Mouse (Mus musculus) MEL (cell line): ENCODE data around the gene S1pr4. TPM values are rescaled to one million over a fixed set of nuclear protein-coding genes. Genes with fewer than 3 reads are reported as not detected.

Experiments used
- DNase-seq: peaks from one replicate; pipeline ENCODE4 v3.0.0; 2011; ENCODE audit warnings: low read depth, low spot score
- H3K27ac ChIP-seq: 2 replicates; pipeline ENCODE4 v1.5.1; 2012; ENCODE audit warnings: low read depth, mild to moderate bottlenecking, control low read depth, low read length, moderate library complexity; ENCODE audit not compliant: control insufficient read depth
- H3K27me3 ChIP-seq, 2 experiments: fragments of 150-350 bp in 1 of 2; sonication (generic) in 1 of 2; 2 replicates each; pipeline ENCODE4 v1.6.1; 2012; ENCODE audit warnings: low read length in 2 of 2, mild to moderate bottlenecking in 2 of 2, improper control_type of control experiment in 1 of 2, moderate library complexity in 1 of 2; ENCODE audit not compliant: insufficient read depth in 2 of 2, control insufficient read depth in 1 of 2
- H3K36me3 ChIP-seq, 2 experiments: 2 replicates each; pipeline ENCODE4 v1.6.1; 2012 to 2014; ENCODE audit warnings: low read length in 2 of 2, improper control_type of control experiment in 1 of 2, inconsistent platforms in 1 of 2, mild to moderate bottlenecking in 1 of 2; ENCODE audit not compliant: insufficient read depth in 2 of 2, control insufficient read depth in 1 of 2
- H3K4me1 ChIP-seq, 2 experiments: fragments of 150-350 bp in 1 of 2; sonication (generic) in 1 of 2; 2 replicates each; pipeline ENCODE4 v1.6.1; 2012; ENCODE audit warnings: low read length in 2 of 2, improper control_type of control experiment in 1 of 2, mild to moderate bottlenecking in 1 of 2; ENCODE audit not compliant: insufficient read depth in 2 of 2, control insufficient read depth in 1 of 2
- H3K4me3 ChIP-seq, 2 experiments: fragments of 150-350 bp in 1 of 2; sonication (generic) in 1 of 2; 2 replicates each; pipeline ENCODE4 v1.5.1; 2012; ENCODE audit warnings: low read depth in 2 of 2, low read length in 2 of 2, mild to moderate bottlenecking in 2 of 2, moderate library complexity in 2 of 2, control low read depth in 1 of 2, improper control_type of control experiment in 1 of 2; ENCODE audit not compliant: control insufficient read depth in 1 of 2, insufficient read depth in 1 of 2
- H3K79me2 ChIP-seq: 2 replicates; pipeline ENCODE4 v1.6.1; 2012; ENCODE audit warnings: mild to moderate bottlenecking, low read length, moderate library complexity; ENCODE audit not compliant: control insufficient read depth, poor library complexity, insufficient read depth
- H3K9ac ChIP-seq: 2 replicates; pipeline ENCODE4 v1.6.1; 2012; ENCODE audit warnings: low read depth, mild to moderate bottlenecking, control low read depth, low read length, moderate library complexity; ENCODE audit not compliant: control insufficient read depth, poor library complexity, severe bottlenecking
- H3K9me3 ChIP-seq: fragments of 150-350 bp; sonication (generic); replicated peaks from 2 replicates; pipeline ENCODE4 v1.6.1; 2012; ENCODE audit warnings: mild to moderate bottlenecking, low read length, improper control_type of control experiment, moderate library complexity; ENCODE audit not compliant: insufficient read depth
- CHD1 ChIP-seq: IDR thresholded peaks from 2 replicates; pipeline ENCODE4 v1.6.1; 2012; ENCODE audit warnings: low read depth, mild to moderate bottlenecking, inconsistent platforms, low read length, improper control_type of control experiment
- CTCF ChIP-seq, 3 experiments: IDR thresholded peaks in 2 of 3; conservative IDR thresholded peaks in 1 of 3; 2 replicates each; pipeline ENCODE4 v1.5.1; 2011 to 2012; ENCODE audit warnings: low read length in 3 of 3, low read depth in 2 of 3, mild to moderate bottlenecking in 2 of 3, improper control_type of control experiment in 1 of 3, inconsistent platforms in 1 of 3, mixed read lengths in 1 of 3, moderate library complexity in 1 of 3; ENCODE audit not compliant: control insufficient read depth in 1 of 3, insufficient read depth in 1 of 3, poor library complexity in 1 of 3, severe bottlenecking in 1 of 3
- E2F4 ChIP-seq: IDR thresholded peaks from 2 replicates; pipeline ENCODE4 v1.6.1; 2011; ENCODE audit warnings: low read depth, low read length, improper control_type of control experiment, borderline replicate concordance
- ETS1 ChIP-seq: IDR thresholded peaks from 2 replicates; pipeline ENCODE4 v1.6.1; 2012; ENCODE audit warnings: low read depth, mild to moderate bottlenecking, inconsistent platforms, low read length, improper control_type of control experiment, moderate library complexity
- HCFC1 ChIP-seq: IDR thresholded peaks from 2 replicates; pipeline ENCODE4 v1.6.1; 2012; ENCODE audit warnings: low read depth, mild to moderate bottlenecking, inconsistent platforms, low read length, improper control_type of control experiment, moderate library complexity
- KAT2A ChIP-seq: conservative IDR thresholded peaks from 2 replicates; pipeline ENCODE4 v1.6.1; 2012; ENCODE audit warnings: low read depth, low read length, improper control_type of control experiment, inconsistent platforms
- MAX ChIP-seq: IDR thresholded peaks from 2 replicates; pipeline ENCODE4 v1.6.1; 2011; ENCODE audit warnings: low read length, improper control_type of control experiment
- MAZ ChIP-seq: IDR thresholded peaks from 2 replicates; pipeline ENCODE4 v1.6.1; 2012; ENCODE audit warnings: low read depth, mild to moderate bottlenecking, inconsistent platforms, low read length, improper control_type of control experiment
- MEF2A ChIP-seq: IDR thresholded peaks from 2 replicates; pipeline ENCODE4 v1.6.1; 2014; ENCODE audit warnings: low read depth, mild to moderate bottlenecking, inconsistent platforms, low read length, improper control_type of control experiment; ENCODE audit not compliant: poor library complexity, insufficient replicate concordance, severe bottlenecking; ENCODE audit errors: extremely low read depth
- MYC ChIP-seq: IDR thresholded peaks from 2 replicates; pipeline ENCODE4 v1.6.1; 2011; ENCODE audit warnings: low read depth, mild to moderate bottlenecking, low read length, improper control_type of control experiment, moderate library complexity
- POLR2A ChIP-seq, 2 experiments: IDR thresholded peaks; 2 replicates each; pipeline ENCODE4 v1.6.1; 2011 to 2012; ENCODE audit warnings: low read length in 2 of 2, mild to moderate bottlenecking in 2 of 2, control low read depth in 1 of 2, improper control_type of control experiment in 1 of 2, low read depth in 1 of 2, moderate library complexity in 1 of 2; ENCODE audit not compliant: control insufficient read depth in 1 of 2, insufficient read depth in 1 of 2, poor library complexity in 1 of 2
- POLR2AphosphoS2 ChIP-seq: IDR thresholded peaks from 2 replicates; pipeline ENCODE4 v1.6.1; 2011; ENCODE audit warnings: low read length, improper control_type of control experiment
- POLR2AphosphoS5 ChIP-seq: IDR thresholded peaks from 2 replicates; pipeline ENCODE4 v1.6.1; 2012; ENCODE audit warnings: low read depth, borderline replicate concordance, mild to moderate bottlenecking, inconsistent platforms, low read length, moderate library complexity, mixed read lengths
- RAD21 ChIP-seq: IDR thresholded peaks from 2 replicates; pipeline ENCODE4 v1.6.1; 2011; ENCODE audit warnings: mild to moderate bottlenecking, low read depth, low read length, improper control_type of control experiment
- RCOR1 ChIP-seq: IDR thresholded peaks from 2 replicates; pipeline ENCODE4 v1.6.1; 2012; ENCODE audit warnings: low read depth, mild to moderate bottlenecking, inconsistent platforms, low read length, improper control_type of control experiment
- SIN3A ChIP-seq: IDR thresholded peaks from 2 replicates; pipeline ENCODE4 v1.6.1; 2012; ENCODE audit warnings: low read length, improper control_type of control experiment, inconsistent platforms
- SMC3 ChIP-seq: IDR thresholded peaks from 2 replicates; pipeline ENCODE4 v1.6.1; 2011; ENCODE audit warnings: low read depth, low read length, improper control_type of control experiment
- TBP ChIP-seq: IDR thresholded peaks from 2 replicates; pipeline ENCODE4 v1.8.0; 2011; ENCODE audit warnings: low read depth, low read length, improper control_type of control experiment
- TCF12 ChIP-seq: IDR thresholded peaks from 2 replicates; pipeline ENCODE4 v1.6.1; 2014; ENCODE audit warnings: low read depth, mild to moderate bottlenecking, inconsistent platforms, low read length, improper control_type of control experiment, moderate library complexity
- UBTF ChIP-seq: IDR thresholded peaks from 2 replicates; pipeline ENCODE4 v1.6.1; 2012; ENCODE audit warnings: low read depth, mild to moderate bottlenecking, inconsistent platforms, low read length, improper control_type of control experiment, moderate library complexity, borderline replicate concordance; ENCODE audit not compliant: insufficient read depth
- USF2 ChIP-seq, 2 experiments: IDR thresholded peaks; 2 replicates each; pipeline ENCODE4 v1.6.1; 2011 to 2012; ENCODE audit warnings: improper control_type of control experiment in 2 of 2, low read length in 2 of 2, borderline replicate concordance in 1 of 2, inconsistent platforms in 1 of 2, low read depth in 1 of 2, mild to moderate bottlenecking in 1 of 2; ENCODE audit not compliant: insufficient read depth in 1 of 2
- ZC3H11A ChIP-seq: IDR thresholded peaks from 2 replicates; pipeline ENCODE4 v1.6.1; 2012; ENCODE audit warnings: low read depth, mild to moderate bottlenecking, inconsistent platforms, low read length, improper control_type of control experiment
- ZKSCAN1 ChIP-seq: IDR thresholded peaks from 2 replicates; pipeline ENCODE4 v1.6.1; 2012; ENCODE audit warnings: low read depth, mild to moderate bottlenecking, inconsistent platforms, low read length, improper control_type of control experiment, moderate library complexity
- ZNF384 ChIP-seq: IDR thresholded peaks from 2 replicates; pipeline ENCODE4 v1.6.1; 2012; ENCODE audit warnings: low read depth, mild to moderate bottlenecking, inconsistent platforms, low read length, improper control_type of control experiment
- polyA plus RNA-seq, 2 experiments: library from polyadenylated mRNA; stranded (reverse) in 1 of 2; unstranded in 1 of 2; fragments of >175 nt in 1 of 2; fragments of >200 nt in 1 of 2; gene quantifications; 2 replicates each; pipeline versions ENCODE4 v1.2.1 to v1.2.4; 2012; ENCODE audit warnings: low replicate concordance in 2 of 2, low read depth in 1 of 2; ENCODE audit not compliant: insufficient read length in 2 of 2, insufficient read depth in 1 of 2, missing spikeins in 1 of 2
- total RNA-seq: library from RNA; depleted of rRNA; stranded (reverse); fragments of 300-350 nt; gene quantifications from 2 replicates; pipeline ENCODE4 v1.2.3, GENCODE M21; 2012

Gene S1pr4
- total and polyA plus RNA-seq, 3 experiments, result 1.6 to 2.1 TPM; not detected in 1

- TF ChIP-seq E2F4, result no peak
- peak; percentile 32 for TF ChIP-seq RAD21
- peak in 2 of 3 experiments; percentile 47 to 50; a peak in 5 of 6 replicates for TF ChIP-seq CTCF (IDR thresholded peaks at IDR 0.05 in 2 of 3, conservative IDR thresholded peaks at IDR 0.05 in 1 of 3; ENCODE audit: control insufficient read depth in 1 of 3, insufficient read depth in 1 of 3, low read depth in 2 of 3, low read length in 3 of 3, poor library complexity in 1 of 3, severe bottlenecking in 1 of 3)
- TF ChIP-seq MAZ, result peak; percentile 50; the same call in 1 of the 2 replicates
- TF ChIP-seq POLR2AphosphoS2, result peak; percentile 14
- TF ChIP-seq MEF2A, result no peak
- TF ChIP-seq ZKSCAN1, result no peak
- TF ChIP-seq ZNF384, result no peak
- TF ChIP-seq SMC3, result peak; percentile 35
- Histone ChIP-seq H3K79me2 (no peaks in the 10 kb centered on the region), H3K27ac (no peak overlapping the region), H3K9ac (no peak overlapping the region), H3K36me3 (no peaks in the 10 kb centered on the region; a peak in 1 of 4 replicates), H3K9me3 (no peaks in the 10 kb centered on the region), H3K27me3 (no peaks in the 10 kb centered on the region), H3K4me3 (no peak overlapping the region), H3K4me1 (peaks cover 0 to 14% of the 10 kb centered on the region in 2 experiments; a peak in 2 of 4 replicates)
- peak; percentile 57 for DNase-seq
Observed at GRCm38 (mm10) chr10:81485060-81485449, 14.9 kb downstream of the S1pr4 start.

- 0 out of 4 replicates have a peak, but pooled peaks of 1 of the 2 experiments have one; percentile 2 for TF ChIP-seq POLR2A (IDR thresholded peaks at IDR 0.05; ENCODE audit: control insufficient read depth in 1 of 2, insufficient read depth in 1 of 2, low read depth in 1 of 2, low read length in 2 of 2, poor library complexity in 1 of 2)
- TF ChIP-seq MAZ, result 0 out of 2 replicates have a peak, but pooled peaks have one; percentile 22
- TF ChIP-seq RCOR1, result no peak
Observed at GRCm38 (mm10) chr10:81484441-81485059, 15.4 kb downstream of the S1pr4 start.

GRCm38 (mm10) chr10:81483983-81484382, 15.9 kb downstream of the S1pr4 start:
- Histone ChIP-seq H3K4me1 (peaks cover 0 to 14% of the 10 kb centered on the region in 2 experiments; a peak in 2 of 4 replicates), H3K36me3 (no peaks in the 10 kb centered on the region; a peak in 1 of 4 replicates), H3K9ac (no peak overlapping the region), H3K79me2 (no peaks in the 10 kb centered on the region), H3K27me3 (no peaks in the 10 kb centered on the region), H3K27ac (no peak overlapping the region), H3K9me3 (no peaks in the 10 kb centered on the region), H3K4me3 (no peak overlapping the region)
- peak; percentile 79 for DNase-seq
- no peak for TF ChIP-seq UBTF
- TF ChIP-seq HCFC1, result 0 out of 2 replicates have a peak, but pooled peaks have one; percentile 15
- TF ChIP-seq TBP, result no peak
- TF ChIP-seq ETS1, result no peak
- TF ChIP-seq POLR2AphosphoS5, result no peak
- TF ChIP-seq CHD1, result no peak
- 0 out of 2 replicates have a peak, but pooled peaks have one; percentile 49 for TF ChIP-seq MYC
- peak; percentile 19; the same call in 1 of the 2 replicates for TF ChIP-seq ZC3H11A
- TF ChIP-seq MAX, result 0 out of 2 replicates have a peak, but pooled peaks have one; percentile 11
- TF ChIP-seq MEF2A, result no peak
- no peak for TF ChIP-seq KAT2A
- peak; percentile 83 for TF ChIP-seq ZNF384
- no peak for TF ChIP-seq SIN3A
- TF ChIP-seq USF2 (IDR thresholded peaks at IDR 0.05; ENCODE audit: borderline replicate concordance in 1 of 2, insufficient read depth in 1 of 2, low read depth in 1 of 2, low read length in 2 of 2), result no peak
- TF ChIP-seq SMC3, result peak; percentile 53
- TF ChIP-seq TCF12, result no peak

More at GRCm38 (mm10) chr10:81484441-81485059, 15.4 kb downstream of the S1pr4 start:
- H3K27ac ChIP-seq, result no peak overlapping the region
- H3K9ac ChIP-seq, result no peak overlapping the region
- H3K9me3 ChIP-seq, result no peaks in the 10 kb centered on the region
- H3K27me3 ChIP-seq, result no peaks in the 10 kb centered on the region
- DNase-seq, result no peak
- H3K4me3 ChIP-seq, result no peak overlapping the region
- no peaks in the 10 kb centered on the region for H3K79me2 ChIP-seq
- peaks cover 0 to 14% of the 10 kb centered on the region in 2 experiments; a peak in 2 of 4 replicates for H3K4me1 ChIP-seq
- no peaks in the 10 kb centered on the region; a peak in 1 of 4 replicates for H3K36me3 ChIP-seq
